Mouse (Mus musculus): ENCODE results near the gene Ttbk2.

Ttbk2 gene

DNA sequence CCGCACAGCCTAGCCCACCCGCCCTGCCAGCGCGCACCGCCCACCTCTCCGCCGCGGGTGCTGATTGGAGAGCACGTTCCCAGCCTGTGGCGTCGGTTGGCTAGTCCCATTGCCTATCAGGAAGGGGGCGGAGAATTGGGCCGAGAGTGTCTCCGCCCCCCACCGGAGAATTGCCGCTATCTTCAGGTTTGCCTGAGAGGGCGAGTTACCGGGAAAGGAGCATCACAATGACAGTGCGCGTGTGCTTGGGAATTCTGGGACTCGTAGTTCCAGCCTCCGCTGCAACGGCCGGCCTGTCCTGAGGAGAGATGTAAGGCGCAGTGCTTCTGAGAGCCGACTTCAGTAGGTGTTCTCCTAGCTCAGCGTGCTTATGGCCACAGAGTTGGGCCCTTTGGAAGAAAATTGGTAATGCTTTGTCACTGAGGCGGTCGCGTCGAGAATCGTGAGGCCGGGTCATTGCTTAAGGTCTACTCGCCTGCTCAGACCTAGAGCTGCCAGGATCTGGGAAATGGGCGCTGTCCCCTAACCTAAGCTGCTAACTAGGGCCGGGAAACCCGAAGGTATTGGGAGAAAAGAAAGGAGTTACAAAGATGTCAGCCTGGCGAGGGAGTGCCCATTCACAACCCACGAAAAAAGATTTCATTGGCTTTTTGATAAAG lies at the start of gene Ttbk2:
Gene Ttbk2, minus strand, starts transcription at position 181 of the 659 bp plus-strand sequence.
- peak; percentile 95 to 97 for DNase-seq (ENCODE audit: low spot score in 2 of 2)

DNA sequence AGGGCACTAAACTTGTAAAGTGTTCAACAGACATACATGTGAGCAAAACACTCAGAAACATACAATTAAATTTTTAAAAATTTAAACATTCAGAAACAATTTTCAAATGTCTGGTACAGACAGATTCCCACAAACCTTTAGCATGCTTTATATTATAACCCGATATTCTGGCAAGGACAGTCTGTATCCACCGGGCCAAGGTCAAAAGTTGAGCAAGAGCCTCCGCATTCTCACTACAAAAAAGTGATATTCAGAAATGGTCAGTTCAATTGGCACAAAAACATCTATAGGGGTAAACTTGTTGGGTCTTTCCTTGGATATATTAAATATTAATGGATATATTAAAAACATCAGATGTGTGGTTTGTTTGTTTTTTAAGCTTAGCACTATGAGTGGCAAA lies 46.0 kb upstream of the Ttbk2 start:
- DNase-seq (ENCODE audit: low spot score in 2 of 2), result no peak

DNA sequence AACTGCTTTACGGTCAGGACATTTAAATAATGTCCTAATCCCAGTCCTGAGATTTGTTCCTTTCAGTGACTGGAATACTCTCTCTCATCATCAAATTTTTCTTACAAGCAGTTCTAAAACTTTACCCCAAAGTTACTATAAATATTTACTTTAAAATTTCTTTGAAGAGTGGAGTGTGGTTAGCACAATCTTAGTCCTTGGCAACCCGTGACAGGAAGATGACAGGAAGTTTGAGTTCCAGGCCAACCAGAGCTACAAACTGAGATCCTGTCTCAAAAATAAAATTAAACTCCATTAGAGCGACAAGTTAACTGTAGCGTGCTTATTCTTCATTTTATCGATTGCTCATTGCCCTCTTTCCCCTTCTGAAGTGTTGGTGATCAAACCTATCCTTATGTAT lies 37.2 kb upstream of the Ttbk2 start:
- no peak for DNase-seq (ENCODE audit: low spot score in 2 of 2)

DNA sequence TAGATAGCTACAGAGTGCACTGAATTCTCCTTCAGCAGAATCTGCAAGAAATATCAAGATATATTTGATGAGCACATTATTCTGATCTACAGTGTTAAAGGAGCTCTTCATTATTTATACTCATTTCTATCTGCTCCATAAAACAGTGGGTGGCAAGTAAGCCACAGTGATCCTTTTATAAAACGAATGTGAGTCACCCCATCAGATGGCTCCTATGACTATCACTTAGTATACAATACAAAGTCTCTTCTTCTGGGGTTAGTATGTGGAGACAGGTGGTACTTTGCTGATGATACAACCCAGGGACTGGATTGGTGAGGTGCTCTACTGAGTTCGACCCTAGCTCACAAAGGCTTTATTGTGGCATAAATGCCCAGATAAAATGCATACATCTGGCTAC lies 22.8 kb upstream of the Ttbk2 start:
- DNase-seq (ENCODE audit: low spot score in 2 of 2), result no peak

DNA sequence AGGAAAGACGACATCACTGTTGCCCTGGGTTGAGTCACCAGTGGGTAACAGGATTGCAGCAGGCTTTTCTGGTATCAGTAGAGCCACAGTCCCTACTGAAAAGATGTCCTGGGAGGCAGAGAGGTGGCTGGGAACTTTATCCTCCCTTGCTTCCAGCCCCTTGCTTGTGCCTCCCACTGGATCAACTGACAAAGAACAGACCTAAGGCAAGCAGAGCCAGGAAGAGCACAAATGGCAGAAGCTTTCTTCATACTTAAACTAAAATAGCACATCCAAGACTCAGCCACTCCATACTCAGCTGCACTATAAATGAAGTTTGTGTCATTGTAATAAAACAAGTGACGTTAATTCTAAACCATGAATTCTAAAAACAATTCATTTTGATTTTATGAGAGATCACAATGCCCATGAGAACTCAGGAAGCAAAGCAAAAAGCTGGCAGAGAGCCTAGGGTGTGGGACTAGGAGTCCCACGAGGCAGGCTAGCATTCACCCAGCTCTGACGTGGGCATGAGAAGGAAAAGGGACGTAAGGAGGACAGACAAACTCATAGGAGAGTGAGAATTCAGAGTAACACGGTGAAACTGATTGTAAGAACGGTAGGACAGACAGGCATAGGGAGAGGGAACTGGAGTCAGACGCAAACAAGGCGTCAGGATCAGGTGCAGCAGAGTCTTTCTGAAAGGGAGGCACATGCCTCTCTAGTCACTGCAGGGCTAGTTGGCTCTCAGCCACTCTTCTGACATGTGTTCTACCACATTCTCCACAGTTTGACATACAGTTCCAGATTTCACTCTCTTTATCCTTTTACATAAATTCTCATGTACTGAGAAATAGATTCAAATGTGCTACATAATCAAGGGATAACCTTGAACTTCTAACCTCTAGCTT lies 21.3 kb upstream of the Ttbk2 start:
- no peak for DNase-seq (ENCODE audit: low spot score in 2 of 2)

DNA sequence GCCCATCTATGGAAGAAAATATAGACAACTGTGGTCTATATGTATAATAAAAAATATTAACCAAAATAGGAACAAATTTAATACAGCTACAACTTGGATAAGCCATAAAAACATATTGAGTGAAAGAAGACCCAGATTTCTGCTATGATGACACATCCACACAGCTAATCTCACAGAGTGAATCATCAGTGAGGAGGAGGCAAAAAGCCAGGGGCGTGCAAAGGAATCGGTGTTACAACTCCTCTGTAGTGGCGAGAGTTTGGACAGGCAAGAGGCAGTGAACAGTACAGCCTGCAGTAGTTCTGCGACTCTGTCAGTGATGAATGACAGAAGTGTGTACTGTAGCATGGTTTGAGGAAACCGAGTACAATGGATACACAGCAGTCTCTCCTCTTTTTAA lies 16.9 kb upstream of the Ttbk2 start:
- no peak for DNase-seq (ENCODE audit: low spot score in 2 of 2)

DNA sequence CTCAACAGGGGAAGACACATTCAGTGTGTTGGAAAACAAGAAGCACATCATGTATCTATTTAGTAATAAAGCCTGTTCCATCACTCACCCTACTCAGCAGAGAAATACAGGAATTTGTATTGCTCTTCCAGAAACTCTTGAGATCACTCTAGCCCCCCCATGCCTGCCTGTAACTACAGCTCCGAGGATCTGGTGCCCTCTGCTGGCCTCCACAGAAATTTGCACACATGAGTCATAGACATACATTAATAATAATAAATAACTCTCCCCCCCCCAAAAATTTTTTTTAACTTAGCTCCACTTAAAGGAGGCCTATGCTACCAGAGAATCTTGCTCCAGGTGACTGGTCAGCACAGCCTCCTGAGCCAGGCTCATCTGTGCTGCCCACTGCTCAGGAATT lies 16.2 kb upstream of the Ttbk2 start:
- no peak for DNase-seq (ENCODE audit: low spot score in 2 of 2)

DNA sequence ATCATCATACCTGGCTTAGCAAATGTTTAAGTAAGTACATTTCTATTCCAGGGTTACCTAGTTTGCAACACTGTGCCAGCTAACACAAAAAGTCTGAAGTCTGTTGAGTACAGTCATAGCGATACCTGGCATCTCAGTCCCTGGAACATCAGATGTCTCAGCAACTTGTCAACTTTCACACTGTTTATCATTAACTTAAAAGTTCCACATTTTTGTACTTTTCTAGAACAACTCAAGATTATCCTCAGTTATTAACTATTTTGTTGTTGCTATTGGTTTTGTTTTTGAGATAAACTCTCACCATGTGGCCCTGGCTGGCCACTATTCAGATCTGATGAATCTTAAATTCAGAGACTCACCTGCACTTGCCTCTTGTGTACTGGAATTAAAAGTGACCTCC lies 13.0 kb upstream of the Ttbk2 start:
- no peak for DNase-seq (ENCODE audit: low spot score in 2 of 2)

DNA sequence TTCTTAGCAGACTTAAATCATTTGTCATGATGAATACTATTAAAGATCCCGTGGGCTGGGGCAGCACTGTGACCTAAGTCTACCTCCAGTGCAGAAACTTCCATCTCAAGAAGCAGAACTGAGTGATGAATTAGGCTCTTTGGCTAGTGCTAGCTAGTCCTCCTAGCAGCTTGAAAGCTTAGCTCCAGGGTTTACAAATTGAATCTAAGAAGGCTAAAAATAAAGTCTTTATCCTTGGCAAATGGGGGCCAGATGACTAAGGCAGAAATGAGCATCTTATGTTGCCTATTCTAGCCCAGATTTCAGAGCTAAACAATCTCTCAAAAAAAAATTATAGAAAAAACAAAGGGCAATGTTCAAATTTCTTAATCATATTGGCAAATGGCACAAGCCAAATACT lies 10.3 kb upstream of the Ttbk2 start:
- DNase-seq (ENCODE audit: low spot score in 2 of 2), result no peak

DNA sequence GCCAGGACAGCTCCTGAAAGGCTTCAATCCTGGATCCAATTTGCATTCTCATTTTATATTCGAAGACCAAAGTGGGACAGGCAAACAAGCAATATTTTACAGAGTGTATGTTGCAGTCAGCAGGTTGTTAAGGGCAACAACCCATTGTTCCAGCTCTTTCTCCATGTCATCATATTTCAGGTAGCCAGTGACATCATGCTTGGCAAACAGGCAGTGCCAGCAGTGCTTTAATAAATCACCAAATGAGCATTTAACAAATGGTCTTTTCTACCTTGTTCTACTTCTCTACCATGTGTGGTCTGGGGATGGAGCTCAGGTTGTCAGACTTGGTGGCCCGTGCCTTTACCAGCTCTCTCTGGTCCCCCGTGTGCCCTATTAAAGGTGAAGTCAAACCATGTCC lies 7.7 kb upstream of the Ttbk2 start:
- DNase-seq (ENCODE audit: low spot score in 2 of 2), result no peak

DNA sequence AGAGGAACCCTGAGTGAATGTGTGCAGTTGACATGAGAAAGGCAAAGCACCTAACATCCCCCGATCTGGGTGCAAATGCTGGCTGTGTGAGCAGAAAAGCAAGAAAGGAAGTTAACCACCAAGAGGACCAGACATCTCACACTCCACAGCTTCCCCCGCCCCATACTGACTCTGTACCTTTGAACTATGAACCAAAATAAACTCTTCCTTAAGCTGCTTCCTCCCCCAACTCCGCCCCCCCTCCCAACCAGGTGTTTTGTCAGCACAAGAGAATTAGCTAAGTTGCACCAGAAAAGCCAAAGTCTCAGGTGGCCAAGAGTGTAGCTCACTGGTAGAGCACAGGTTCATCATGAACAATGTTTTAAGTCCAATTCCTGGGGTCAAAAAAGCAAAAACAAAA lies 2.7 kb upstream of the Ttbk2 start:
- DNase-seq (ENCODE audit: low spot score in 2 of 2), result no peak

DNA sequence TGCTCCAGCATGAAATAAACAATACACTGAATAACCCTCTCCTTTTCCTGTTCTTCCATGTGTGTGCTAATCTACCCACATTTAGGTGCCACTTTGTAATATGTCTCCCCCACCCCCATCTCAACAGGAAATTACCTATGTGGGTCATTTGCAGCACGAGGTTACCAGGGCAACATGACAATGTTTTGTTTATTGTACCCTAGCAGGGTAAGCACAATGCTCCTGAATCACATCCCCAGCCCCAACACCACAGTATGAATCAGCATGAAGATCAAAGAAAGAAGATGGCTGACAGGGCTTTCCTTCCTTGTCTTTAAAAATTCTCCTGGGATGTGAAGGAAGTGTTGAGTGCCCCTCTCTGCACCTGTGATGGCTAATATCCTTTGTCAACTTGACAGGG lies 2.2 kb upstream of the Ttbk2 start:
- DNase-seq (ENCODE audit: low spot score in 2 of 2), result no peak

DNA sequence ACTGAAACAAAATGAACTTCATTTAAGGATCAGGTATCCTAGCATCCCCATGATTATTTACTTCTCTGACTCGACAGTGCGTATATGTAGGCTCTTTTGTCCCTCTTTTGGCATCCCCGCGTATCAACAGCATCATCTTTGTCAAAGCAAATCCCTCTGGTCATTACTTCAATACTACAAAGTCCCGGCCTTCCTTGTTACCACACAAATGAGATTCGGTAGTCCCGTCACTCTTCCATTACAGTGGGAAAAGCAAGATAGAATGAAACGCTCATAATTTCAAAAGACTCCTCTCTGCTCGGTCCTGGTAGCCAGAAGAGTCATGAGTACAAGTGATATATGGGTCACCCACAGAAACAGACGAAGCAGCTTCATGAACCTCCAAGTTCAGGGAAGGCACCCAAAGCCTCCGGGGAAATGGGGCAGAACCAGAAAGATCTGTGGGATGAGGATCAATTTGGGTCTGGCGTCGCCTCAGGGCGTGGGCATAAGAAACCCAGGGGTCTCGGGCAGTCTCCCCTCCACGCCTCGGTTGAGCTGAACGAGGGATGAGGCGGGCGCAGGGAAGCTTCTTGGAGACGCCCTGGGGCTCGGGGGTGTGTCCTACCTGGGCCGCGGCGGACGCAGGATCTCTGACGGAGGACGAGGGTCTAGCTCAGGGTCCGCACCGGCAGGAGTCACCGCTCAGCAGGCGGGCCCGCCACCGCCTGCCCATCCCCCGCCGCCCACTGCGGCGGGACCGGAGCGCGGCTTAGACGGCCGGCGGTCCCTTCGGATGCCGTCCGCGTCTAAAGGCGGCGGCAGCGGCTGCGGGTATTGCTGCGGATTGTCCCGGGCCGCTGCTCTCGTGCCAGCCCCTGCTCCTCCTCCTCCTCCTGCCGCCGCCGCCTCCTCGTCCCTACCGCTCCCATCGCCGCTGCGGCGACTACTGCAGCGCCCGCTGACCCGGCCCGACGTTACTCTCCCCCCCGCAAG lies 668 bp downstream of the Ttbk2 start, which contains the start of gene Cdan1:
Gene Cdan1, minus strand, starts transcription at position 680 of the 975 bp plus-strand sequence.
- peak; percentile 26 to 50 for DNase-seq (ENCODE audit: low spot score in 2 of 2)

DNA sequence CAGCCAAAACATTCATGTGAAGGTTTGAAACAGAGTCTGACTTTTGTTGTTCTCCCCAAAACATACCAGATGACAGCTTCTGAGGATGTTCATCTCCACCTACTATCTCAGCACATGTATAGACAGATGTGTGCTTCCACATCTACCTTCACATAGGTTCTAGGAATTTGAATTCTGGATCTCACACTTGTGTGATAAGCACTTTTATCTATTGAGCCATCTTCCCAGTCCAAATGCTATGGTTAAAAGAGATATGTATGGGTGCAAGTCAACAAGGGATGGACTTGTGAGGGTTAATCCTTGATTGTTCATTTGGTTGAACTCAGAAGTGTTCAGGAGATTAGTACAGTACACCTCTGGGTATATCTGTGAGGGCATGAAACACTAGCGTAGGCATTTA lies 5.1 kb downstream of the Ttbk2 start:
- DNase-seq (ENCODE audit: low spot score in 2 of 2), result no peak

DNA sequence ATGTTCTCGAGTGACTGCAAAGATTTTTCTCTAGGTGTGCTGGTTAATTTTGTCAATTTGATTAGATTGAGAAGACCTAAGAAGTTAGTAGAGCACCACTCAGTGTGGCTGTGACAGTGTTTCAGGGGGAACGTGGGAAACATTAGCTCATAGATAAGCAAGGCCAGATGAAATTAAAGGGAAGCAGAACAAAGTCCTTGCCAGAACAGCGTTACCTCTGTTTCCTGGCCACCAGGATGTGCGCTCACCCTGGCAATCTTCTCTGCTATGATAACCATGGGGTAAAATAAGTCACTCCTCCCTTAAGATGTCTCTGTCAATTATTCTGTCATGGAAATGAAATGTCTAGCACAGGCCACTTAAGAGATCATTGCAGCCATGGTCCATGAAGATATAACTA lies 6.4 kb downstream of the Ttbk2 start:
- DNase-seq (ENCODE audit: low spot score in 2 of 2), result no peak

DNA sequence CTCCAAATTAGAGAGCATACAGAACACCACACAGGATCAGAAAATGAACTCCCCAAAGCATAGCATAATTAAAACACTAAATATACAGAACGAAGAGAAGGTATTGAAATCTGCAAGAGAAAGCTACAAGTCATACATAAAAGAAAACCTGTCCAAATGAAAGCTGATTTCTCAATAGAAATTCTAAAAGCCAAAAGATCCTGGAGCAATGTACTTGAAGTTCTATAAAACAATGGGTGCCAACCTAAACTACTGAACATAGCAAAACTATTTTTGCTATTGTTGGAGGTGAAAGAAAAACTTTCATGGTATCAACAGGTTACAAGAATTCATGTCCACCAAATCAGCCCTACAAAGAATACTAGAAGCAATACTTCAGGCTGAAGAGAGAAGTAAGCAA lies 9.2 kb downstream of the Ttbk2 start:
- no peak for DNase-seq (ENCODE audit: low spot score in 2 of 2)

DNA sequence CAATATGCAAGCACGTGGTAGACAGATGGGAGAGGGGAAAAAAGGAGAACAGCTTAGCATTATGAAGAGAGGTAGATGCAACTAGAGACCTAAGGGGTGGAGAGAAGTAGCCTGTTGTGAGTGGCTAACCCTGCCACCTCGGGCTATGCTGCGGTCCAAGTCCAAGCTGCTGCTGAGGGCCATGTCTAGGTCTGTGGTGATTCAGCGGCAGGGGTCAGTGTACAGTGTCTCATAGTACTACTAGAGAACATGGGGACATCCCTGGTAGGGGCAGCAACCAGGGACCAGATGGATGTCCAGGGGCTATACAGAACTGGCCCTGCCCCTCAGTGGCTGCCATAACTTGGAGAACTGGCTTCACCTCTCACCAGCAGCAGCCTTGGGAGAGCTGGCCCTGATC lies 15.2 kb downstream of the Ttbk2 start:
- no peak for DNase-seq (ENCODE audit: low spot score in 2 of 2)

DNA sequence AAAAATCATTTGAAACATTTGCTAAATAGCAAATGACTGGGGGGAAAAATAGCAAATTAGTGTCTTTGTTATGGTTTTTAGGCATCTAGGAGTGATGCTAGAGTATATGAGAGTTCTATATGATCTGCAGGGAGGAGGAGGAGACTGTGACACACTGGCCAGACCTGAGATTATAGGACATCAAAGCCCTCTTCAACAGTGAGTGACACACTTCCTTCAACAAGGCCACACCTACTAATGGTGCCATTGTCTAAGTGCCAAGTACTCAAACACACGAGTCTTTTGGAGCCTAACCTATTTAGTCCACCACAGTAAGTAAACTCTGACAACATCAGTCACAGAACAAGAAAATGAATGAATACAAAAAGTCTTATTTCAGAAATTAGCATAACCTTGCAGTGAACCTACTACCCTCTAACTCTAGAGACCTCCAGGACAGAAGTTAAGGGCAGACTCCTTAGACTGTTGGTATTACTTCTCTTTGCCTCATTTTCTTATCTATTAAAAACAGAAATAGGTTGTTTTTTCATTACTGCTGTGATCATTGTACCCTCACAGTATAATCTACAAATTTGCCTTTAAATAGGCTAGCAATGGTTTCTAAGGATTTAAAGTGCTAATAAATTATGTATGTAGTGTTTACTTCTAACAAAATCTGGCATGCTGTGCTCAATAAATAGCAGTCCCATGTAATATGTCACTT lies 23.3 kb downstream of the Ttbk2 start:
- DNase-seq (ENCODE audit: low spot score in 2 of 2), result no peak

DNA sequence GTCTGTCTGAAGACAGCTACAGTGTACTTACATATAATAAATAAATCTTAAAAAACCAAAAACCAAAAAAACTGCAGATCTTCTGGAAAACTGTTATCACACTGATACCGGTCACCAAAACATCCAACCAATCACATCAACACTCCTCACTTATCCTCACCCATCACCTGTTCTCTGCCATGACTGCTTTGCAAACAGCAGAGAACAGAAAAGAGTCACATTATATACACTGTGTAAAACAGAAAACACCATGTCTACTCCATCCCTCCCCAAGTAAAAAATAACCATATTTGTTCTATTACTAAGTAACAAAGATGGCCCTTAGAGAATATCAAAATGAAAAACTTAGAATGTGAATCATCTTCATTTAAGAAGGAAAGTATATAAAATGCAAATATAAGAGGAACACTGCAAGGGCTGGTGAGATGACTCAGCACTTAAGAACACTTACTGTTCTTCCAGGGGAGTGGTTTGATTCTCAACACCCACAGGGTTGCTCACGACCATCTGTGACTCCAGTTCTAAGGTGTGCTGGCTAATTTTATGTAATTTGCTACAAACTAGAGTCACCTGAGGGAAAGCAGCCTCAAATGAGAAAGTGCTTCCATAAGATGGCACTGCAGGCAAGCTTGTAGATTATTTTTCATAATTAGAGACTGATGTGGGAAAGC lies 80.0 kb downstream of the Ttbk2 start:
- no peak for DNase-seq (ENCODE audit: low spot score in 2 of 2)

DNA sequence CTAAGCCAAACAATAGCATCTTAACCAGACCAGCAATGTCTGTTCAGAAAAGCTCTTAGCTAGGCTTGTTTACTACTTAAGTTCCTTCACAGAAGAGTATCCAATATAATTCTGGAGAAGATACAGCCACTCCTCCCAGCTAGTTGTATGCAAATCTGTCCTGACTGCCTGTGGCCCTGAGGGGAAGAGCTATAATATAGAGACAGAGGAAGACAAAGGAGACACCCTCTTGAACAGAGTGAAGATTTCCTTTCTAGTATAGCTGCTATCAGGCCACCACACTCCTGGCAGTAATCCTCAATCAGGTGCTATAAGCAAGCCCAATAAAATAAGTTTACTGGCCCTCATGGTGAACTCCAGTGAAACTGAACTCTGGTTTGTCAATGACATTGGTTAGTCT lies 88.5 kb downstream of the Ttbk2 start:
- no peak for DNase-seq (ENCODE audit: low spot score in 2 of 2)

DNA sequence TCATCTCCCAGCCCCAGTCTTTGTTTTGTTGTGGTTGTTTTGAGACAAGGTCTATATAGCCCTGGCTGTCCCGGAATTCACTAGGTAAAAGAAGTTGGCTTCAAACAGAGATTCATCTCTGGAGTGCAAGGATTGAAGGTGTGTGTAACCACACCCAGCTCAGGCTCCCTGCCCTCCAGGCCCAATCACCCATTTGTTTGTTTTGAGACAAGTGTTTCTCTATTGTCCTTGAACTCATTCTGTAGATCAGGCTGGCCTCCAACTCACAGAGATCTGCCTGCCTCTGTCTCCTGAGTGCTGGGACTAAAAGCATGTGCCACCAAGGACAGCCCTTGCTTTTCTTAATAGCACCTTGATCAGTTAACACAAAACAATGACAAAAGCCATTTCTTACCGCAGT lies 102.4 kb downstream of the Ttbk2 start:
- no peak for DNase-seq (ENCODE audit: low spot score in 2 of 2)

All from spleen, postnatal 36 days (tissue).